Mouse (Mus musculus) liver, postnatal 0 days (tissue): ENCODE results near the gene Mecr. TPM values are rescaled to one million over a fixed set of nuclear protein-coding genes. Genes with fewer than 3 reads are reported as not detected.

Experiments used
- ATAC-seq: fragments of 200-750 bp; cut with Nextera tagmentation; 2 replicates; pipeline ENCODE4 v1.8.0; 2017; ENCODE audit warnings: mild to moderate bottlenecking, moderate library complexity
- DNase-seq: peaks from one replicate; pipeline ENCODE4 v3.0.0-alpha.2; 2016
- H3K27ac ChIP-seq: fragments of 300-500 bp; sonication (generic); 2 replicates; pipeline ENCODE4 v1.5.1; 2014; ENCODE audit warnings: antibody characterized with exemption, moderate library complexity, mild to moderate bottlenecking, low read depth
- H3K27me3 ChIP-seq: fragments of 300-500 bp; sonication (generic); 2 replicates; pipeline ENCODE4 v1.6.1; 2014; ENCODE audit warnings: low read length, control low read depth, mixed read lengths; ENCODE audit not compliant: insufficient read depth
- H3K36me3 ChIP-seq: fragments of 300-500 bp; sonication (generic); replicated peaks from 2 replicates; pipeline ENCODE4 v1.6.1; 2014; ENCODE audit warnings: mild to moderate bottlenecking, control low read depth, low read length, moderate library complexity, mixed read lengths; ENCODE audit not compliant: insufficient read depth
- H3K4me1 ChIP-seq: fragments of 300-500 bp; sonication (generic); 2 replicates; pipeline ENCODE4 v1.6.1; 2014; ENCODE audit warnings: antibody characterized with exemption, mild to moderate bottlenecking, control low read depth; ENCODE audit not compliant: insufficient read depth
- H3K4me2 ChIP-seq: fragments of 300-500 bp; sonication (generic); 2 replicates; pipeline ENCODE4 v1.6.1; 2014; ENCODE audit warnings: low read depth, mild to moderate bottlenecking, low read length, moderate library complexity, mixed read lengths
- H3K4me3 ChIP-seq: fragments of 300-500 bp; sonication (generic); 2 replicates; pipeline ENCODE4 v1.5.1; 2014; ENCODE audit warnings: low read depth, low read length
- H3K9ac ChIP-seq: fragments of 300-500 bp; sonication (generic); replicated peaks from 2 replicates; pipeline ENCODE4 v1.6.1; 2014; ENCODE audit warnings: mild to moderate bottlenecking, moderate library complexity
- H3K9me3 ChIP-seq: fragments of 300-500 bp; sonication (generic); 2 replicates; pipeline ENCODE4 v1.6.1; 2016; ENCODE audit warnings: mild to moderate bottlenecking, control low read depth, low read length, mixed read lengths
- CTCF ChIP-seq: sonication (generic); IDR thresholded peaks from 2 replicates; pipeline ENCODE4 v1.5.1; 2016; ENCODE audit warnings: antibody characterized with exemption, low read depth
- EP300 ChIP-seq: IDR thresholded peaks from 2 replicates; pipeline ENCODE4 v1.6.1; 2016; ENCODE audit warnings: antibody characterized with exemption, low read depth, mild to moderate bottlenecking
- WGBS: fragments of 180-500 bp; shearing (Covaris S2); extraction: QIAGEN DNeasy Blood & Tissue Kit; methylation state at CpG from one replicate; pipeline ENCODE4 v1.1.7; 2014; ENCODE audit not compliant: insufficient replicate concordance; 5-methylcytosine and 5-hydroxymethylcytosine counted together
- polyA plus RNA-seq: library from polyadenylated mRNA; unstranded; fragments of >200 nt; fragmentation: Nextera tagmentation; extraction: Ambion mirVana; gene quantifications from 2 replicates; pipeline ENCODE4 v1.2.1, GENCODE M21; 2015

The Mecr gene
- polyA plus RNA-seq, 1 experiment from 2014 or later: 30.0 TPM

- H3K4me3 ChIP-seq: no peak overlapping the region
- no peak for ATAC-seq
- TF ChIP-seq EP300 (no peak), CTCF (no peak)
- no peaks in the 10 kb centered on the region for H3K27me3 ChIP-seq
- no peaks in the 10 kb centered on the region for H3K36me3 ChIP-seq
- no peaks in the 10 kb centered on the region for H3K4me1 ChIP-seq
- H3K27ac ChIP-seq: no peak overlapping the region
- H3K4me2 ChIP-seq: no peak overlapping the region
- no peak overlapping the region for H3K9ac ChIP-seq
- no peak for DNase-seq
- no peaks in the 10 kb centered on the region for H3K9me3 ChIP-seq
- WGBS: 53% methylated on average over 3 of the region's 3 CpGs
These were observed 38.0 kb upstream of the Mecr start for GRCm38 (mm10) chr4:131805255-131805654.

- WGBS: 84% methylated on average over 11 of the region's 11 CpGs
- Histone ChIP-seq H3K27ac (no peak overlapping the region), H3K4me3 (no peak overlapping the region), H3K36me3 (no peaks in the 10 kb centered on the region), H3K27me3 (no peaks in the 10 kb centered on the region), H3K4me1 (no peaks in the 10 kb centered on the region), H3K9ac (no peak overlapping the region), H3K4me2 (no peak overlapping the region), H3K9me3 (no peaks in the 10 kb centered on the region)
- DNase-seq (no peak), ATAC-seq (no peak)
- TF ChIP-seq CTCF: no peak
- TF ChIP-seq EP300: no peak
These were observed 30.8 kb upstream of the Mecr start for GRCm38 (mm10) chr4:131812458-131812857.

DNA sequence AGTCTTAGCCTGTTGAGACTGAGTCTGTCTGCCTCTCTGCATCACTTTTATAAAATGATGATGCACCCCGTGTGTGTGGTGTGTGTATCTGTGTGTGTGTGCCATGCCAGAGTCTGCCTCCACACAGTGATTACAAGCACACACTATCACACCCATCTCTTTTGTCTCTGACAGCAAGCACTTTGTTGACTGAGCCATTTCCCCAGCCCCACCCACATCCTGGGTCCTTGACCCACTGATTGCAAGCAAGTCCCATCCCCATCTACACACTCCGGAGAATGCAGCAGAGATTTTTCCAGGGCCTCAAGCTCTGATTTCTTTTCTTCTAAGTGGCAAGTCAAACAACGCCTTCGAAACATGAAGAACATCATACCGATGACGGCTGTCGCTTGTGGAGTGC, 29.5 kb upstream of the Mecr start:
- no peak for DNase-seq
- Histone ChIP-seq H3K9me3 (no peaks in the 10 kb centered on the region), H3K36me3 (no peaks in the 10 kb centered on the region), H3K27me3 (no peaks in the 10 kb centered on the region), H3K27ac (no peak overlapping the region), H3K4me1 (no peaks in the 10 kb centered on the region), H3K9ac (no peak overlapping the region), H3K4me3 (no peak overlapping the region), H3K4me2 (no peak overlapping the region)
- TF ChIP-seq EP300: no peak
- no peak for TF ChIP-seq CTCF
- no peak for ATAC-seq
- 76% methylated on average over 7 of the region's 7 CpGs for WGBS

- 76% methylated on average over 10 of the region's 10 CpGs for WGBS
- Histone ChIP-seq H3K4me2 (no peak overlapping the region), H3K4me1 (no peaks in the 10 kb centered on the region), H3K4me3 (no peak overlapping the region), H3K9ac (no peak overlapping the region), H3K27ac (no peak overlapping the region), H3K9me3 (no peaks in the 10 kb centered on the region), H3K27me3 (no peaks in the 10 kb centered on the region), H3K36me3 (no peaks in the 10 kb centered on the region)
- DNase-seq: no peak
- no peak for ATAC-seq
- TF ChIP-seq EP300 (no peak), CTCF (no peak)
These were observed 28.4 kb upstream of the Mecr start for GRCm38 (mm10) chr4:131814869-131815268.

- TF ChIP-seq CTCF: no peak
- peak; percentile 77 for TF ChIP-seq EP300
- no peak overlapping the region for H3K4me3 ChIP-seq
- ATAC-seq (peak; percentile 83), DNase-seq (no peak)
- no peak overlapping the region for H3K9ac ChIP-seq
- H3K9me3 ChIP-seq: no peaks in the 10 kb centered on the region
- no peak overlapping the region for H3K4me2 ChIP-seq
- H3K36me3 ChIP-seq: no peaks in the 10 kb centered on the region
- H3K27ac ChIP-seq: no peak overlapping the region
- 54% methylated on average over 10 of the region's 10 CpGs for WGBS
- H3K4me1 ChIP-seq: no peaks in the 10 kb centered on the region
- H3K27me3 ChIP-seq: no peaks in the 10 kb centered on the region
These were observed 27.5 kb upstream of the Mecr start for GRCm38 (mm10) chr4:131815774-131816173.

- Histone ChIP-seq H3K9ac (no peak overlapping the region), H3K27ac (no peak overlapping the region), H3K27me3 (no peaks in the 10 kb centered on the region), H3K4me3 (no peak overlapping the region), H3K36me3 (no peaks in the 10 kb centered on the region), H3K4me1 (no peaks in the 10 kb centered on the region), H3K9me3 (no peaks in the 10 kb centered on the region), H3K4me2 (no peak overlapping the region)
- ATAC-seq (no peak), DNase-seq (no peak)
- WGBS: 59% methylated on average over 23 of the region's 23 CpGs
- no peak for TF ChIP-seq EP300
- TF ChIP-seq CTCF: no peak
These were observed 24.3 kb upstream of the Mecr start for GRCm38 (mm10) chr4:131818926-131819325.

DNA sequence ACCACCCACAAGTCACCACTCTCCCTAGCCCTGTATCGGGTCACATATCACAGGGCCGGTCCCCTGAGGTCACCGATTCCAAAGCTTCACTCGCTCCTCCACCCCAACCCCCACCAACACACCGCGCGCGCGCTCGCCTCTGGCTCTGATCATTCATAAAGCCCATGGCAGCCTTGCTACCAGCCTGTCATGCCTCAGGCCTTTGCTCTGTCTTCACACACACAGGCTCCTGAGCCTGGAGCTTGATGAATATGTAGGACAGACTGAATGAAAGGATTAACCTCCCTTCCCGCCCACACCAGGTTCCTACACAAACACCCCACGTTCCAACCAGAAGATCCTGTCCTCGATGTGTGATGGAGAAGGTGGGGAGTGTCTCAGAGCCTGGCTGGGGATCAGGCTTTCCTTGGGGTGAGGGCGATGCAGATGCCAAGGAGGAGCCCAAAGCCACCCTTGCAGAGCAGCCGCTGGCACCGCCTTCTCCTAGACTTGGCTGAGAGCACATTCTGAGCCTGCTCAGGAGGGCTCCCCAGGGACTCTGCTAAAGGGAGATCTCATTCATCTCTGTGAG, 22.0 kb upstream of the Mecr start:
- no peaks in the 10 kb centered on the region for H3K36me3 ChIP-seq

More for the DNA sequence above, 22.0 kb upstream of the Mecr start:
- Histone ChIP-seq H3K27ac (no peak overlapping the region), H3K4me3 (no peak overlapping the region), H3K9me3 (no peaks in the 10 kb centered on the region), H3K27me3 (no peaks in the 10 kb centered on the region), H3K4me2 (no peak overlapping the region), H3K9ac (no peak overlapping the region), H3K4me1 (no peaks in the 10 kb centered on the region)
- DNase-seq: no peak
- no peak for ATAC-seq
- WGBS: 57% methylated on average over 16 of the region's 16 CpGs
- TF ChIP-seq EP300 (no peak), CTCF (no peak)
